Mouse (Mus musculus): ENCODE results near the gene Calm5.
"Not testable (repeated sequence)": the region's sequence is repeated elsewhere in the genome, so short reads cannot be mapped to it uniquely, and the experiment has no call there.

Calm5 gene

GRCm38 (mm10) chr13:3866355-3867052 is 12.5 kb downstream of the Calm5 start:
- peak; percentile 17 for DNase-seq (ENCODE audit: low spot score)

DNA sequence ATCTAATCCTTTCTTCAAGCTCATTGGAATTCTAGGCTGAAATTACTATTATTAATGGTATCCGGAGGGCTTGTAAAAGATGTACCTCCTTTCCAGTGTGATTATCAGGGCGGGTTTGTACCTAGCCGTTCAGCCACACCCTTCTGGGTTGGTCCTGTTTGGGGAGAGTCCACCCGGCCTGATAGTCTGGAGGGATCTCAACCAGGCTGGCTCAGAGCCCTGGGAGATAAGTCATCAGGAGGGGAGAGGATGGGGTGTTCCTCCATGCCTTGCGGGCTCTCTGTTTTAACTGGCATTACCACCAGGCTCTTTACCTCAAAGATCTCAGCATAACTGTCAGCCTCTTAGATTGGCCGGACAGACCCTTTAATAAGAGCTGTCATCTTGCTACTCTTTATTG is 13.2 kb downstream of the Calm5 start:
- peak; percentile 42 for DNase-seq (ENCODE audit: low spot score)

- DNase-seq (ENCODE audit: low spot score) = no peak
Observed at GRCm38 (mm10) chr13:3869901-3870300, 15.9 kb downstream of the Calm5 start.

DNA sequence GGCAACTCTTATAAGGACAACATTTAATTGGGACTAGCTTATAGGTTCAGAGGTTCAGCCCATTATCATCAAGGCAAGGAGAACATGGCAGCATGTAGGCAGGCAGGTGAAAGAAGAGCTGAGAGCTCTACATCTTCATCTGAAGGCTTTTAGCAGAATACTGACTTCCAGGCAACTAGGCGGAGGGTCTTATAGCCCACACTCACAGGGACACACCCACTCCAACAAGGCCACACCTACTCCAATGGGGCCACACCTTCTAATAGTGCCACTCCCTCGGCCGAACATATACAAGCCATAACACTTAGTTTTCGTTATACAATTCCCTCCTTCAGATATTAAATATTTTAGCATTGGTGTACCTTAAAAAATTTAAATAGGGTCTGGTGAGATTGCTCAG is 18.9 kb downstream of the Calm5 start:
- DNase-seq (ENCODE audit: low spot score) = no peak

GRCm38 (mm10) chr13:3876448-3876847 is 22.5 kb downstream of the Calm5 start:
- no peak for DNase-seq (ENCODE audit: low spot score)

GRCm38 (mm10) chr13:3877185-3877584 is 23.2 kb downstream of the Calm5 start:
- no peak for DNase-seq (ENCODE audit: low spot score)

DNA sequence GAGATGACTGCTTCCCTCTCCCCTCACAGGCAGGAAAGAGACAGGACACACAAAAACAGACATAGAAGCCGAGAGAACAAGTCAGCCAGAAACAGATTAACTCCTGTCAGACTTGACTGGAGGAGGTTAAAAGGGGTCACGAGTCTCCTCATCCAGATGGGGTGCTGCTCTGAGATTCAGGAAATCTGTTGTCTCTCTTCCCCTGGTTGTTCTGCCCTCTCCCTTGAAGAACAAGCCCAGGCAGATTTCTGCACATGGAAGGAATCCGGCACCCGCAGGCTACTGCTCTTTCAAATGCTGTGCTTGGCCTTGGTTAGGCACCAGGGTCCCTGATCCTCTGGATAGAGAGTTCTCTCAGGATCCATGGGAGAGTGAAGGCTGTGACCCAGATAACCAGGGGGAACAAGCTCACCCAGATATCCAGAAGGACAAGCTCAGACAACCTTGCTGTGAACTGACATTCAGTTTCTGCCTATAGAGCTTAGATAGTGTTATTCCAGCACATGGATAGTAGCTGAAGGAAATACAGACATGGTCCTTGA is 23.8 kb downstream of the Calm5 start:
- DNase-seq (ENCODE audit: low spot score) = no peak

DNA sequence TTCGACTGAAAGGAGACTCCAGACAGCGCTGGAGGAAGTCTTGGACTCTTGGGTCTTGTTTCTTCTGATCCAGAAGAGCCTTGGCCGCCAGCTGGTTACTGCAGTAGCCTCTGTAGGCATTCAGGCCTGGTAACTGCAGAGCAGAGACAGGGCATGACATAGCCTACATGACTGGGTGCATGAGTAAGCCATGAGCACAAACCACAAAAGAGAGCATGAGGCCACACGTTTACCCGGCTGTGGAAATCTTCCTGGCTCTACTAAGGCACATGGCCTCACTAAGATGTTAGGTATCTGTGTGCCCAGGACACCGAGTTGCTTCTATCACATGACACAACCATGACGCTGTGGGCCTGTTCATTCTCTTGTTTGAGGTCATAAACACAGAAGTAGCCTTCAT is 32.7 kb downstream of the Calm5 start:
- DNase-seq (ENCODE audit: low spot score) = no peak

DNA sequence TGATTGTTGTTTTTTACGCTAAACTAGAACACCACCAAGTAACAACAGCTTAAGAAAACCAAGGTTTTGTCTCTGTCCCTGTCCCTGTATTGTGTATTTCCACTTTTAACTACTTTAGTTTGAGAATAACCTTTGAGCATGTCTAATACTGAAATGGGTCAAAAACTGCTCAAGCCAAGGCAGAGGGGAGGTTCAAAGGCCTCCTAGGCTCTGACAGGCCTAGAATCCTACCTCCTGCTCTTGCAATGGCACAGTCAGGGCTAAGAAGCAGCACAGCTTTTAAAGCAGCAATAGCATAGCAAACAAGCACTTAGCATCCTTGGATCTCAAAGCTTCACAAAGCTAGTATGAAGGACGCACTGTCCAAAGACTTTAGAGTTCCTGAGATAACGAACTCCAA is 35.1 kb downstream of the Calm5 start:
- no peak for DNase-seq (ENCODE audit: low spot score)

DNA sequence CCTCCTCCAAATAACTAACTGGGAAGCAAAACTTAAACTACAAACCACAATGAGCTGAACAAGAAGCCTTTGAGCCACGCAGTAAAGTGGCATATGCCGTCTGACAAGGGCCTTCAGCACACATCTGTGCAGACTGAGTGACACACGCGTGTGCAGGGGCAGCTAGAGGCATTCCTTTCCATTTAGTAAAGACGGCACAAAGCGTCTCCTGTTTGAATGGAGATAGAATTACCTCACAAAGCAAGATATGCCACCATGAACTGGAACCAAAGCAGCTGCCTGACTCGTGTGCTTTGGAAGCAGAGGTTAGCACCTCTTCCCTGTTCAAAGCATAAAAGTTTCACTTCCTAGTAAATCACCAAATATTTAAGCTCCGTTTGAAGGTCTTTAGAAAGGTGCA is 36.1 kb downstream of the Calm5 start:
- no peak for DNase-seq (ENCODE audit: low spot score)

DNA sequence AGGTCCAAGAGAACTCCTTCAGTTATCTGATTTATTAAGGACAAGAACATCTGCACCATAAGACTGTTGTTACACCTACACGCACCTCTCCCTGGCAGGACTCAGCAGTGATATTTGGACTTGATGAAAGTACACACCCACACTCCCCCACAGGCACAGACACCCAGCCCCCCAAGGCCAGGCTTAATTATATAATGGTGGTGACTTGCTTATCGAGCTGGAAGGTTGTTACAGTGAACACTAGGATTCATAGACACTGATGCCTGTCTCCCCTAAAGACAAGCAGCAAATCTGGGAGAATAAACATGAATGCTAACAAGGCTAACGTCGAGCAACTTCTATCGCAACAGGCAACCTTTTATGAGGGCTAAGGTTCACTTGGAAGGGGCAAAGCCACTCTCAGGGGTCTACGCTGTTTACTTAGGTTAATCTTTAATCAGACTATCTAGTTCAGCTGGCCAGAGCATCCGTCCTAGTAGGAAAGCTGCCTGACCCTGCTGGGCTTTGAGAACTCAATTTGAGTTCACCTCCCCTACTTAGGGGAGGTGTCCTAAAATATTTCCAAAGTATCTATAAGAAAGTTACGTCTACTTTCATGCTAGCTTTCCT is 37.6 kb downstream of the Calm5 start:
- no peak for DNase-seq (ENCODE audit: low spot score)

DNA sequence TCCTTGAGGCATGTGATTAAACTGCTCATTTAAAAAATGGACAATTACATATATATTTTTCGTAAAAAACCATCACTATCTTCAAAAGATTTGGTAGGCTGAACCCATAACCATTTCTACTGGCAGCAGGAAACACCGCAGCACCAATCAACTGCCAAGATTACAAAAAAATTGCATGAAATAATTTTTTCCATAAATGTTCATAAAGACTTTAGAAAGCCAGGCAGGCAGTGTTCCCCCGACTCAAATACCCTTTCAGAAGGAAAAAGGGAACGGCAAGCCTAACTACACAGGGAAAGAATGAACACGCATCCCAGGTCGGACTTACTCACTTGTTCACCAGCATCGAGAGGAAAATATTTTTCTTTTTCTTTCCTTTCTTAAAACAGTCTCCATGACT is 38.6 kb downstream of the Calm5 start:
- DNase-seq (ENCODE audit: low spot score) = no peak

DNA sequence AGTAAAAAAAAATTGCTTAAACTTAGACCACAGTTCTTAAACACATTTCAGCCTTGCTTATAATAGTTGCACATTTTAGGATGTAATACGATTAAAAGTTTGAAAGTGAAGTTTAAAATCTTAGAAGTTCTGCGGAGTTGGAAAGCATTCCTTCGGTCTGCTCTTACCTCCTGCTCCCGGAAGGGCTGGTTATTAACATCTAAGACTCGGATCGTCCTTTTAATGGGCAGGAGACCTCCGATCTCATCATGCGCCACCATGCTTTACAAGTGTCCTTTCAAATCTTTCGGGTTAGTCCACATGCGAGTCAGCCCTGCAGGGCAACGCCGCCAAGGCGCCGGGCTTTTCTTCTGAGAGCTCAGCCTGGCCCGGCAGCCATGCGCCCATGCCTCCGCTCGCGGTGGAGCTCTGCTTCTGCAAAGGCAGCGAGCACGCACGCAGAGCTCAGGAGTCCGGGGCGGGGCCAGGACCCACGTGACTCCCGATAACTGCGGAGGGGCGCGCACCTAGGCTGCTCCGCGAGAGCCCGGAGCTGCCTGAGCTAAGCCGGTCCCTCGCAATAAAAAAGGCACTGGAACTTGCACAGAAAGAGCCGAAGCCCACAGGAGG is 39.3 kb downstream of the Calm5 start:
- peak; percentile 86 for DNase-seq (ENCODE audit: low spot score)

DNA sequence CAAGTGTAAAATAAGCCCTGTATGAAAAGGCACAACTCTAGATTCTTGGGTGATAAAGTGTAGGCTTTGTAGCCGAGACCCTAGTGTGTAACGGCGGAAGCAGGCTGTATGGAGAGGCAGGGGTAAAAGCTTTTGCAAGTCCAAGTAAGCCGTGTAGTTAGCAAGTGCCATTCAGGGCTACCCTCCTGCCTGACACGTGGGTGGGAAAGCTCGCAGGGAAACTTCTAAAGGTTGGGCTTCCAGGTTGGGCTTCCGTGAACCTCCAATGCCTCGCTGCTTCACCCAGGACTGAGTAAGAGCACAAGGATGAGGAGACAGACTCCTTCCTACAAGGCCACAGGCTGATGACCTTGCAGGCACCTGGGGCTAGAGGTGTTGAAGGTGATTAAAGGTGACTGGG is 40.6 kb downstream of the Calm5 start:
- no peak for DNase-seq (ENCODE audit: low spot score)

DNA sequence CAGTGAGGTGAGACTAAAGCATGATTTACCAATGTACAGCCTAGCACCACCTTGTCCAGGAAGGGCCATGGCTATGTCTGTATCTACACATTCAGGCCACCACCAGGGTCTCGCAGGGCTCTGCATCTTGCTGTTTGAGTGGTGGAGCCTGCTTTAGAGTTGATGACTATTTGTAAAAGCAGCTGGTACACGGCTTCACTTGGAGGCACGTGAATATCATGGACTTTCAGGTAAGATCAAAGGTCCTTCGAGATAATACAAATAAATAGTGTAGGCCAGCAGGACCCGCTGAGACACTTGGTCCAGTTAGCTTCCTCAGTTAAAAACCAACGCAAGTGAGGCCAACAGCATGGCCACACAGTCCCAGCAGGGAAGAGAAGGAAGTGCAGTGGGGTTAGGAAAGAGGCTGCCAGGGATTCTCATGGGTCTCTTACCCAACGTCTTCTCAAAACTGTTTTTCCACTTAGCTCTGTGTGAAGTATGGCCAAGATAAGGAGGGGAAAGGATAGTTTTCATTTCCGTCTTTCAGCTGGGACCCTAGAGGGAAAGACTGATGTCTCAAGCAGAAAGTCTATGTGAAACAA is 41.5 kb downstream of the Calm5 start:
- no peak for DNase-seq (ENCODE audit: low spot score)

- no peak for DNase-seq (ENCODE audit: low spot score)
Observed at GRCm38 (mm10) chr13:3896032-3896431, 42.1 kb downstream of the Calm5 start.

DNA sequence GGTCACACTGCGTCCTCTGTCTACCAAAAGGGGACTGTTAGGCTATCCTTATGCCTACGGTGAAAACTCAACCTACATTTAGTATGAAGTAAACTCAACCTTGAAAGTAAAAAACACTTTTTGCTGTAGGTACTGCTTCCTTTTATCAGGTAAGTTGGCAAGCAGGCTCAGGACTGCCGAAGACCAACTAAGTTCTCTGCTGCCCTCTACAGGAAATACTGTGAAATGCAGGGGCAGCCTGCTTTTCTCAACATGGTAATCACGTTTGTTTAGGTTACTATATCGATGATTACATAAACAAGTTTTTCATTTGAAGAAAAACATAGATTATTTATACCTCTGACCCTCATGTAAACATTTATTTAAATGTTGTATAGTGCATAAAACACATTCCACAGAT is 42.9 kb downstream of the Calm5 start:
- peak; percentile 59 for DNase-seq (ENCODE audit: low spot score)

DNA sequence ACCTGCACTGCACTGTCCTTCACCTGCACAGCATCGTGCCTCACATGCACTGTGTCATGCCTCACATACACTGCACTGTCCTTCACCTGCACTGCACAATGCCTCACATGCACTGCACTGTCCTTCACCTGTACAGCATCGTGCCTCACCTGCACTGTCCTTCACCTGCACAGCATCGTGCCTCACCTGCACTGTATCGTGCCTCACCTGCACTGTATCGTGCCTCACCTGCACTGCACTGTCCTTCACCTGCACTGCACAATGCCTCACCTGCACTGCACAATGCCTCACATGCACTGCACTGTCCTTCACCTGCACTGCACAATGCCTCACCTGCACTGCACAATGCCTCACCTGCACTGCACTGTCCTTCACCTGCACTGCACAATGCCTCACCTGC is 44.2 kb downstream of the Calm5 start:
- not testable (repeated sequence) for DNase-seq (ENCODE audit: low spot score)

- no peak for DNase-seq (ENCODE audit: low spot score)
Observed at GRCm38 (mm10) chr13:3899301-3899700, 45.3 kb downstream of the Calm5 start.

Data from spleen, adult 12 weeks (tissue).